Mouse (Mus musculus) kidney, adult 9 months (tissue): ENCODE results near the gene Itih5.

Experiments
- DNase-seq: peaks from one replicate; pipeline ENCODE4 v3.0.0; 2022

Gene Itih5

GRCm38 (mm10) chr2:10169991-10170390, 16.6 kb downstream of the Itih5 start:
- no peak for DNase-seq

GRCm38 (mm10) chr2:10193553-10193952, 40.2 kb downstream of the Itih5 start:
- DNase-seq = peak; percentile 58

- DNase-seq = no peak
Measured at GRCm38 (mm10) chr2:10195162-10195561, 41.8 kb downstream of the Itih5 start.

GRCm38 (mm10) chr2:10199326-10199725, 46.0 kb downstream of the Itih5 start:
- no peak for DNase-seq

- DNase-seq = no peak
Measured at GRCm38 (mm10) chr2:10200736-10201285, 47.4 kb downstream of the Itih5 start.

- no peak for DNase-seq
Measured at GRCm38 (mm10) chr2:10204301-10204700, 50.9 kb downstream of the Itih5 start.

- DNase-seq = no peak
Measured at GRCm38 (mm10) chr2:10213468-10213867, 60.1 kb downstream of the Itih5 start.

GRCm38 (mm10) chr2:10215876-10216565, 62.6 kb downstream of the Itih5 start:
- DNase-seq = no peak

- DNase-seq = peak; percentile 27
Measured at GRCm38 (mm10) chr2:10216566-10217247, 63.3 kb downstream of the Itih5 start.

- no peak for DNase-seq
Measured at GRCm38 (mm10) chr2:10221862-10222261, 68.5 kb downstream of the Itih5 start.

- DNase-seq = no peak
Measured at GRCm38 (mm10) chr2:10226907-10227306, 73.5 kb downstream of the Itih5 start.

- DNase-seq = no peak
Measured at GRCm38 (mm10) chr2:10231971-10232370, 78.6 kb downstream of the Itih5 start.

- DNase-seq = no peak
Measured at GRCm38 (mm10) chr2:10236554-10236953, 83.2 kb downstream of the Itih5 start.

- peak; percentile 38 for DNase-seq
Measured at GRCm38 (mm10) chr2:10242970-10243369, 89.6 kb downstream of the Itih5 start.

GRCm38 (mm10) chr2:10250441-10250840, 97.1 kb downstream of the Itih5 start:
- DNase-seq = no peak

GRCm38 (mm10) chr2:10250926-10251325, 97.6 kb downstream of the Itih5 start:
- no peak for DNase-seq

- no peak for DNase-seq
Measured at GRCm38 (mm10) chr2:10251466-10251865, 98.1 kb downstream of the Itih5 start.

GRCm38 (mm10) chr2:10252016-10252415, 98.6 kb downstream of the Itih5 start:
- no peak for DNase-seq

GRCm38 (mm10) chr2:10253351-10253750, 100.0 kb downstream of the Itih5 start:
- DNase-seq = no peak

- DNase-seq = no peak
Measured at GRCm38 (mm10) chr2:10256949-10257348, 103.6 kb downstream of the Itih5 start.

GRCm38 (mm10) chr2:10258312-10258711, 104.9 kb downstream of the Itih5 start:
- no peak for DNase-seq

GRCm38 (mm10) chr2:10260109-10260508, 106.7 kb downstream of the Itih5 start:
- no peak for DNase-seq

GRCm38 (mm10) chr2:10261337-10261736, 108.0 kb downstream of the Itih5 start:
- no peak for DNase-seq

- DNase-seq = peak; percentile 58
Measured at GRCm38 (mm10) chr2:10262722-10263121, 109.4 kb downstream of the Itih5 start.
